Mouse (Mus musculus) erythroblast, adult 5-6 weeks (primary cell): Measurements from ENCODE around the gene Klf6. TPM values are rescaled to one million over a fixed set of nuclear protein-coding genes. Genes with fewer than 3 reads are reported as not detected.
A peak's percentile ranks its signal among the peaks of the same experiment; 100 is the strongest.

Experiments used
- ATAC-seq: replicated peaks from 2 replicates; pipeline ENCODE4 v1.8.0; 2016; ENCODE audit warnings: moderate number of reproducible peaks, mild to moderate bottlenecking, moderate TSS enrichment, inconsistent platforms; ENCODE audit not compliant: poor library complexity, low FRiP score, severe bottlenecking
- total RNA-seq, 2 experiments: library from RNA; stranded (forward) in 1 of 2; stranded (reverse) in 1 of 2; fragments of 150-400 nt in 1 of 2; fragments of 200-764, 138-1000 nt in 1 of 2; gene quantifications; 2 replicates each; pipeline versions ENCODE4 v1.2.3 to v1.2.4; 2015 to 2017; ENCODE audit warnings: low replicate concordance in 2 of 2

The Klf6 gene
- 20.8 and 21.9 TPM in 2 replicates for total RNA-seq (2015; ENCODE audit: low replicate concordance)
- total RNA-seq (2017; ENCODE audit: low replicate concordance) = 19.7 and 37.8 TPM in 2 replicates

DNA sequence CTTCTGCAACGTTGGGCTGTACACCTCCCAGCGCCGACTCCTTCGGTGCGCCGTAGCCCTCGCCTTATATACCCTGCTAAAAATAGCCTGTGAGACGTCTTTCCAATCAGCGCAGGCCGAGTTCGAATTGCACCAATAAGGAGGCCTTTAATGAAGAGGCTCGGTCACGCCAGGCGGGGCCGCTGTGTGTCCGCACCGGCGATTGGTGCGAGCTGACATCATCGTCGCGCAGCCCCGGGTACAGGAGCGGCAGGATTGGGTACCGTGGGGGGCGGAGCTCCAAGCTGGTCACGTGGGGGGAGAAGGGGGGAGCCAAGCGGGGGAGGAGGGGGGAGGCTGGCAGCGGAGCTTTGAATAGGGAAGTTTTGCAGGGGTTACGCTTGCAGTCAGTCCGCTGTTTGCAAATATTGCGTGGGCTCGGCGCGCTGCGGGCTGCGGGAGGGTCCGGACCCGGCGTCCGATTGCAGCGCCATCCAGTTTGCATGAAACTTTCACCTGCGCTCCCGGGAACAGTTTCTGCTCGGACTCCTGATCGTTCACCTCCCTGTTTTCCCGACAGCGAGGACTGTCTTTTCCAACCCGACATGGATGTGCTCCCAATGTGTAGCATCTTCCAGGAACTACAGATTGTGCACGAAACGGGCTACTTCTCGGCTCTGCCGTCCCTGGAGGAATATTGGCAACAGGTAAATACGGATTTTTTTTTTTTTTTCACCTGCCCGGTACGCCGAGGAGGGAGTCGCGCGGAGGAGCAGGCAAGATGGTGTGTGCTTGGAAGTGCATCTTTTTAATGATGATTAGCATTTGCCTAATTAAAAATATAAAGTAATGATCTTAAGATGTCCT lies at the start of gene Klf6:
TSS of gene Klf6 (plus strand) at position 326 of the 846 bp plus-strand sequence.
- ATAC-seq = peak; percentile 98

DNA sequence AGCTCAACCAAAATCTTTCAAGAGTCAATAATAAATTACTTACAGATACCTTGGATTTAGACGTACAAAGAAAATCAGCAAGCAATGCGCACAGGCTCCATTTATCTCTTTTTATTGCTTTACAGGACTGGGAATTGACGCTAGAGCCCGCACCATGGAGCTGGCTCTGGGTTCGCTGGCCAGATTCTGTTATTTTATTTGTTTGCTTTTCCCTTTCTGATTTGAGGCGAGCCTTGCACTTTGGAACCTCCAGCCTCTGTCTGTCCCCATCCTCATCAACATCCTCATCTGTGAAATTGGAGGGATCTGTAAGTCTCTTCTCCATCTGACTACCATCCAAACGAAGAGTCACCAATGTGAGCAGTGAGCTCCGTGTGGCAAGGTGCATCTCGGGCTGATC lies 47.8 kb upstream of the Klf6 start:
- no peak for ATAC-seq

DNA sequence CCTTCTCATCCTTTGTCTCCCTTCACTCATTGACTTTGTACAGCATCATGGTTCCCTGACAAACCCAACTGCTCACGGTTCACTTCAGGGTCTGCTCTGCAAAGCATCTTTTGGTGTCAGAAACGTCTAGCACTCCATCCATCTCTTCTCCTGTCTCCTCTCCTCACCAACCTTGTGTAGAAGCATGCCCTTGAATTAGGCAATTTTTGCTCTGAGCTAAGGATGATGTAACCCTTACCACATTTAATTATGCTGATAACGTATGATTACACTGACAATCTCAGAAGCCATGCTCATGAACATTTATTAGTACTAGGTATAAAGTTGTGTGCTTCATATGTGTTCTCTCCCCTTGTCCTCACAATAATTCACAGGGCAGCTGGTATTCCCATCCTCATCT lies 44.0 kb upstream of the Klf6 start:
- ATAC-seq = no peak

DNA sequence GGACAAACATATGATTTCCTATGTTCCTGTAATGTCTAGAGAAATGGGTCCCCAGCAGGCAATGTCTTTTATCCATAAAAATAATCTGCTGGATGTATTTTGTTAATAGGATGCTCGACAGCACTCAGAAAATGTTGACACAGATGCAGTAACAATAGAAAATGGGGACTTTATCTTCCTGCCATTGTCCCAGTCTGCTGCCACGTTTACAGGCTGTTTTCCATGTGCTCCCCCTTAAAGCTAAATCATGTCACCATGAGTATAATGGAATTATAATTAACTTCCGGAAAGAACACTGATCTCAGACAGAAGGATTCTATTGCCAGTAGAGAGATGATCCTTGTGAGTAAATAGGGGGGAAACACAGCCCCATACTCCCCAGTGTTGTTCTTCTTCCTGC lies 42.1 kb upstream of the Klf6 start:
- no peak for ATAC-seq

DNA sequence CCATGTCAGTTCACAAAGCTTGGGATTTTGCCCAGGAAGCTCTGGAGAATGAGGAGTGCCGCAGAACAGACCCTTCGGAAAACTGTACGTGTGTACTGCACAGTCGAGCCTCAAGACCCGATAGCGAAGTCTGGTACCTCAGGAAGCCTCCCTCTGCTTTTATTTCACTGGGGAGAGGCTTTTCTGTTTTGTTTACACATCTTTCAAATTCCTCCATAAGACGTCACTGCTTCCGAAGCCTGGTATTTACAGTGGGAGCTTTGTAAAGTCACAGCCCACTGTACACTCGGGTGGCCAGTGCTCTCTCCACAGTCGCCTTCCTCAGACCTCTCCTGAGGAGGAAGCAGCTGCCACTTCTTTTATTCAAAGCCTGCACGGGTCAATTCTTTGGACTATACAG lies 38.7 kb upstream of the Klf6 start:
- no peak for ATAC-seq

DNA sequence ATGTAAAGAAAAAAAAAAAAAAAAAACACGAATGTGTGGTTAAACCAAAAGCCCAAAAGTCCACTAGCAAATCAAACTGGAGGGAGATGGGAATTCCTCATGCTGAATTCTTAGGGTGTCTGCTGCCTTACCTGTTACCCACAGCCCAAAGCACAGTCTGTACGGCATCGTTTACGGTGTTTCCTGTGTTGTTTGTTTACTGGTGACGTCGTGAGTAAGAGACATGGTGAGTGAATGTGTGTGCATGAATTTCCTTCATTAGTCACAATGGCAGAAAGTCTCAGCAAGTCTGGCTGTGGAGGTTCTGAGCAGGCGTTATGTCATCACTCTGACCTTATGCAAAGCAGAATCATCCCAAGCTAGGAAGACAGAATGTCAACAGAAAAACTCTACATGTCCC lies 38.1 kb upstream of the Klf6 start:
- no peak for ATAC-seq

DNA sequence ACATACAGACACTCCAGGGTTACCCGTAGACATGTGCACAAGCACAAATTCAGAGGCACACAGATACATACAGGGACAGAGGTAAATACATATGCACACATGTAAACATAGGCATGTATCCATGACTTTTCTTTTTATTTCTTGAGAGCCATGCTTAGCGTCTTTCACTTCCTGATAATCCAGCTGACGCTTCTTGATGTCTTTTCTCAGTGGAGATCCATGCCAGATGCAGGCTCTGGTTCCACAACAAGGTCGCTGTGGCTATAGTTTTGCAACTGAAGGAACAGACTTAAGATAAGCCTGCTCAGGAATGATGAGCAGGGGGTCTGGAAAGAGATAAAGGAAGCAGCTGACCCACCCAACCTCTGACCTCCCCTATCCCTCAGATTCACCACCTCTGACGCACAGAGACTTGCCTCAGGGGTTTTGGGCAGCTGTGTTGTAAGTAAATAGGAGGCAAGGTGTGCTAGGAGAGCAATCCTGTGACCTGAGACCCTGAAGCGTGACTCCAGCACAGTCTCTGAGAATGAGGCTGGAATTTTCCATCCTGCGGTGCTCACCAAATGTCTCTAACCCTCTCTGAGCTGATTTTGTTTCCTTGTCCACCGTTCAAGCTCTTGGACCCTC lies 37.0 kb upstream of the Klf6 start:
- ATAC-seq = no peak

DNA sequence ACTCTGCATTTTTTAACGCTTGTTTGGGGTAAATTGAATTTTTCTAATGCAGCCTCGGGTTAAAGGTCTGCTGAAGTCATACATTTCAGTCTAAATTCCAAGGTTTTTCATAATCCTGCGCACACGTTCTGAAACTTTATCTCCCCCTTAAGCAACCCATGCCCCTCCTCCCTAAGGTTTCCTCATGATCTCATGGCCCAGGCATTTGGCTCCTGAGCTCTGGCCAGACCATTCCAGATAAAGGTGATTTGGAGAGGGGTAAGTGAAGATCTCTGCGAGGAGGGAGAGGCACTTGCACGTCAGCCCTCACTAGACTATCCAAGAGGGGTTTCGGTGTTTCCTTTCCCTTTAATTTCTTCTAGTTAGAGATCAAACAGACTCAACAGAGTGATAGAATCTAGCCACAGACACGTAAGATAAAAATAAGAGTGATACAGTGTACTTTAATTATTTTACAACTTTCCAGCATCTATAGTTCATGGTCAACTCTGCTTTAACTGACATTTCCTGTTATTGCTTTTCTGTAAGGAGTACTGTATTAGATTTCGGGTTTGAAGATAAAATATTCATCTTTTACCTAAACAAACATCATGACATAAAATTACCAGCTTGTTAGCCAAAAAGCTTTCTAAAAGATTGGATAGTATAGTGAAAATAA lies 35.0 kb upstream of the Klf6 start:
- no peak for ATAC-seq

DNA sequence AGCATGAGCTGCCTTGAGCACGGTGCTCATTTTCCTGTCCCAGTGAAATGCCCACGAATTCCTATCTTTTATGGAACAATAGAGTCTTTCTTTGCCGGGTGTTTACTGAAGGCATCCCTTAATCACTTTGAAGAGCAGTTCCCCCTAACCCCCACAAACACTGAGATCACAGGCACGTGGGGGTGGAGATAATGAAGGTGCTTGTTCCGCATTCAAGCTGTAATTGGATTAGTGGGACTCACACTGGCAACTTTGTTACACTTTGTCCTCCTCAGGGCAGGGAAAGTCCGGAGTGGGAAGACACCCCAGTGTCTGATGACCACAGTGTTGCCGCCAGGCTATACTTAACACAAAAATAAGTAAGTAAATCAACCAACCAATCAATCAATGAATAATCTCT lies 29.3 kb upstream of the Klf6 start:
- ATAC-seq = no peak

DNA sequence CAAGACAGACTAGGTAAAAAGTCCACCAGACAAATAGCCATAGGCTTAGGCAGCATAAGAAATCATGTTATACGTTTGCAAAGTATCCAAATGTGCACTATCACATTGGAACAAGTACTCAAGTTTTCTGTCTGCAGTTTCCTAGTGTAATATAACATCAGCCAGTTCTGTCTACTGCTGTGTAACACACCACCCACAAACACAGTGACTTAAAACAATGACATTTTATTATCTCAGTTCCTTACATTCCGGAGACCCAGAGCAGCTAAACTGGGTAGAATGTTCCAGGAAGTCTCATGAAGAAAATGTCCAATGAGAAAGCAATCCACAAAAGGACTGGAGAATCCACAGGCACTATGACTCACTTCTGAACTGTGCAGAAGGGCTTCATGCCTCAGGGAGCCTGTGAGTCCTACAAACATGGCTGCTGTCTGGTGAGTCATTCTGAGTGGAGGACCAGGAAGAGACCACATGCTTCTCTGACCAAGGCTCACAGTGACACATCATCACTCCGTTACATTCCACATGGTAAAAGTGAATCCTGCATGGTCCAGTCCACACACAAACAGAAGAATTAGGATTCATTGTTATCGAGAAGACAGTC lies 24.0 kb upstream of the Klf6 start:
- no peak for ATAC-seq

DNA sequence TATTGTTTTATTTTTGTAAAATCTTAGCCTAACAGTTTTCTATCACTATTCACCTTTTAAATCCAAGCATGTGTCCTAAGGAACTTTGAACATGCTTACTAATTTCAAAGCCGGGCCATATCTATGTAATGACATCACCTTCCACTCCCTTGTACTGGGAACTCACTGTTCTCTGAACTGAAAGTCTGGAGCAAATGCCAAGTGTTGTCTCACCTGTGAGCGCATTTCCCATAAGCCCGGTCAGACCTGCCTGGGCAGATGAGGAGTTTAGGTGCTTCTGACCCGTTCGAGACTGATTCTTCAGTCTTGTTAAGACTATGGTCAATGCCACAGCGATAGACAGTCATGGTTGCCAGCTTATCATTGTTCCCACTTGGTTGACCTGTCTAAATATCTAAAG lies 19.9 kb upstream of the Klf6 start:
- no peak for ATAC-seq

DNA sequence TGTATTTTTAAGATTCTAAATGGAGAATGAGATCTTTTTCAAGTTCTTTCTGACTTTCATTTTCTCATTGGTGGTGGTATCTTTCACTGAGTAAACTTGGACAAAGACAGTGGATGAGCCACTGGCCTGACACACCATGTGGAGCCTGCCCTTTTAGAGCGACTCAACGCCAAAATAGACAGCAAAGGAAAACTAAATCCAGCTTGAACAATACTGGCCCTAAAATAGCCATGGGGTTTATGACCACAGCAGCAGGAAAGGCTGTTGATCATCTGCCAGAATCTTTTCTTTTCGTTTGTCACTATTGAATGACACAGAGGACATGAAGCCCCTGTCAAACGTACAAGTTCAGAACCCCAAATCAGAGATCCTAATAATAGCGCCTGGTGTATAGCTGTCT lies 18.4 kb upstream of the Klf6 start:
- no peak for ATAC-seq

DNA sequence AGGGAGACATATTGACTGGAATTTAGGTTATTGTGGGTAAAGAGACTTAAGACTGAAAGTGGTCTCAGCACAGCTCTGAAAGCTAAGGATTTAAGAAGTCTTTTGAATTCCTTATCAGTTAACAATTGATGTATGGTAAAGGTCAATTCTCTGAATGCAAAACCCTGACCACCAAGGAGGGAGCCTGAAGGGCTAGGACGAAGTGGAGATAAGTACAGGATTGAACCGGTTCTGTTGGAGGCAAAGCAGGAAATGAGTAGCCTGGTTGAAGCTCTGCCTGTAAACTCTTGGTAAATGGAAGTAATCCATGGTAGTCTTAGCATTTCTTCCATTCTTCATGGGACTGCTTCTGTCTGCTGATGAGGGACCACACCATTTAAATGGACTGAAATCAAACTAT lies 17.5 kb upstream of the Klf6 start:
- no peak for ATAC-seq

DNA sequence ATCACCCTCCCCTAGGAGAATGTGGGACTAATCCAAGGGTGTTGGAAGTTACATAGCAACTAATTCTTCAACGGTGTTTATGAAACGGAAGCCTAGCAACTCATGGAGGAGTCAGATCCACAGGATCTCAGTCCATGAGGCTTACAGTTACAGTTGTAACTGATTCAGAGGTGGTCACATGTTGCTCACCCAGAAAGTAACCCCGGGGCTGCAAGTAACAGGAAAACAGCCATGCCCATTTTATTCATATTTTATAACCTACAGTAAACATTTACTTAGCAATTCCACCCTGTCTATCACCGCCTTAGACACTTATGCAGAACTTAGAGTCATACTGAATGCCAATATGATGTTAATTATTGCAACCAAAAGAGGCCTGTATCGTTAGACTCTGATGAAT lies 16.9 kb upstream of the Klf6 start:
- ATAC-seq = no peak

DNA sequence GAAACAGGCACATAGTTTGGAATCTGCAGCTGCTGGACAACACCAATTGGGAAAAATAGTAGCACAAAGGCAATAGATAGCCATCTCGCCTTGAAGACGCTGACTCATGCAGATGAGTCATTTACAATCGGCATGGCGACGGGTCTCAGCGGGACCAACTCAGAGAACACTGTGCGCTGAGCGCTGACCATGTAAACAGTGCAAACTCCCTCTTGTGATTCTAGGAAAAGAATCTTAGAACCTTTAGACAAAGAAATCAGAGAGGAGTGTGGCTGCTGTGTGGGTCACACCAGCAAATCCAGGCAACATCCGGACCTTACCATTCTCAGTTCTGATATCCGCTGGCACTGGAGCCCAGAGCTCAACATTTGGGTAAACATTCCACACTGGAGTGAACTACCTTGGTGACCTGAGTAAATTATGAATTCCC lies 16.1 kb upstream of the Klf6 start:
- ATAC-seq = no peak

DNA sequence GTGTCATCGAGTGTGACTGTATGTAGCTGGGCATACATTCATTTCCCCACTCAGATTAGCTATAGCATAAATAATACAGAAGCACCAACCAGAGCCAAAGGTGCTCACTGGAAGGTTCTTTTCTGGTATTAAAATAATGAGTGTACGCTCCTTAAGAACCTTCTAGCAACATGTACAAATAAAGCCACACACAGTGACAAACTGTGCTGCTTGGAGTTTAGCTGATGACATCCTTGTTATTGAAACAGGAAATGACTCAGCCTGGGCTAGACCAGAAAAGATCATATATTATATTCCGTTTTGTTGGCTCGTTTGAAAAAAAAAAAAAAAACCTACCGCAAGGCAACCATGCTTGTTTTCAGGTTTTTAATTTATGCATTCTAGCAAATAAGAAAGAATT lies 15.7 kb upstream of the Klf6 start:
- no peak for ATAC-seq

DNA sequence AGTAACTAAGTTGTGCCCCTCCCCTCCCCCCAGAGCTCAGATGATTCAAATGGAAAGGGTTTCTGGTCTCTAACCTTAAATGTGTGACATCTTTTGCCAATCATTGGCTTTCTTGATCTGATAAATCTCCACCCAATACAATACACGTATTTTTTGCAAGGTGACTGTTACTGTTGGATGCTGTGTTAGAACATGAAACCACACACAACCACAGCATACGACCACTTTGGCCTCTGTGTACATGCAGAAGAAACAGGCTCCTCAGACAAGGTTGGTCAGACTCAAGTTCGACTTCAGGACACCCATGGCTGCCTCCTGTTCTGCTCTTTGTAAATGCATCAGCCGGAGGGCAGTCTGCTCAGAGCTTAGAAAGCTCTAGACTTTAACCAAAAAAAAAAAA lies 14.4 kb upstream of the Klf6 start:
- ATAC-seq = no peak

DNA sequence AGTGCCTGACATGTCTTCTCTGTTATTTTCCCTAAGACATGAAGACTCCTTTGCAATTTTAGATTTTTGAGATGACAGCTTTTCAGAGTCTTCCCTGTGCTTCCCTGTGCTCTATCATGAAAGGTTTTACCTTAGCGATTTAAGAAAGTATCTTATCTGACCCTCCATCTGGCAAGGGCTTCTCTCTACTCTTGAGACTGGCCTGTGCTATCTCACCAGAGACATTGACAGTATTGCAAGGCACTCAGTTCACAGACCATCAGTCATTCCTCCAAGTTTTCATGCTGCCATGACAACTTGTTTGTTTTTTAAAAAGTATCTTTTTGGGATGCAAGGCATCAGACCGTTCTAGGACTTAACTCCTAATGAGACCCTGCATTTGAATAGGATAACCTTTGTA lies 13.5 kb upstream of the Klf6 start:
- ATAC-seq = no peak

DNA sequence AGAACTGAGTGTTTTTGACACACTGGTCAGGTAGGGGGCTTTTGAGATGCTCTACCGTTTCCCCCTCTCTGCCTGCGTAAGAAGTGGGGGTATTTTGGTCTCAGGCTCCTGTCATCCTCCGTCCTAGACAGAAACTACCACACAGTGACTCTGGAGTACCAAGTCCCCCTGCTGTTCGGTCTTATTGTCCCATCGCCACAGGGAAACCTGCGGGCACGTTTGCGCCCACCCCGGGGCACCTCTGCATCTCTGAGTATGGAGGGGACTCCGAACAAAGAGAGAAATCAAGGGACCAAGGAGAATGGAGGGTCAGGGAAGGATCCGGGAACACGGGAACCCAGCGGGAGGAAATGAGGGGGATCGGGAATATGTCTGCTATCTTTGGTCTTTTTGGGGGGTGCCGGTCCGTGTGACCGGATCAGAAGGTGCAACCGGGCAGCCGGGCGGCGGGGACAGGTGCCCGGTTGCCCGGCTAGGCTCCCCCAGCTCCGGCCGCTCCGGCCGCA lies 578 bp upstream of the Klf6 start:
- 0 out of 2 replicates have a peak, but pooled peaks have one; percentile 29 for ATAC-seq

DNA sequence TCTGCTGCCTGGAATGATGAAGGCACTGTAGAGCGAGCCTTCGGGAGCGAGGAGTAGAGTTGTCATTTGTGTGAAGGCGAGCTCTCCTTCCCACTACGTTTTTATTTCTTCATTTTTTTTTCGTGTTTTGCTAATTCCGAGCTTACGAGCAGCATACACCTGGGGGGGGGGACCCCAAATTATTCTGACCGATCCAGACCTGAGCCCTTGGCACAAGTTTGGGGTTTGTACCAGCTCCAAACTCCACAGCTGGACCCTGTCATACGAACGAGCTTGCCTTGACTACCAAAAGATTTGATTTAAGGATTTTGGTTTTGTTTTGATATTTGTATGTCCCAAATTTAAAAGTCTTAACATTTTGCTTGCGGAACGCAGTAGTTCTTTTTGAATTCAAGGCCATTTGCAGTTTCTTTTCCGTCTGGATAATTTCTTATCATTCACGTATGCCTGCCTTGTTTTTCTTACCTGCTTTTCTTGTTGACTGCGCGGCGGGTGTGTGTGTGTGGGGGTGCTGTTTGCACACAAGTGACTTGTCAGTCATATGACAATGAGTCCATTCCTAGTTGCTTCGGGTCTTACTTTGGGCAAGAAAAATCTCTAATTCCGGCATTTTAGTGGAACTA lies 832 bp downstream of the Klf6 start:
- ATAC-seq = no peak
